ENCODE assay signal across 8 mouse cellular contexts in the genomic region with DNA sequence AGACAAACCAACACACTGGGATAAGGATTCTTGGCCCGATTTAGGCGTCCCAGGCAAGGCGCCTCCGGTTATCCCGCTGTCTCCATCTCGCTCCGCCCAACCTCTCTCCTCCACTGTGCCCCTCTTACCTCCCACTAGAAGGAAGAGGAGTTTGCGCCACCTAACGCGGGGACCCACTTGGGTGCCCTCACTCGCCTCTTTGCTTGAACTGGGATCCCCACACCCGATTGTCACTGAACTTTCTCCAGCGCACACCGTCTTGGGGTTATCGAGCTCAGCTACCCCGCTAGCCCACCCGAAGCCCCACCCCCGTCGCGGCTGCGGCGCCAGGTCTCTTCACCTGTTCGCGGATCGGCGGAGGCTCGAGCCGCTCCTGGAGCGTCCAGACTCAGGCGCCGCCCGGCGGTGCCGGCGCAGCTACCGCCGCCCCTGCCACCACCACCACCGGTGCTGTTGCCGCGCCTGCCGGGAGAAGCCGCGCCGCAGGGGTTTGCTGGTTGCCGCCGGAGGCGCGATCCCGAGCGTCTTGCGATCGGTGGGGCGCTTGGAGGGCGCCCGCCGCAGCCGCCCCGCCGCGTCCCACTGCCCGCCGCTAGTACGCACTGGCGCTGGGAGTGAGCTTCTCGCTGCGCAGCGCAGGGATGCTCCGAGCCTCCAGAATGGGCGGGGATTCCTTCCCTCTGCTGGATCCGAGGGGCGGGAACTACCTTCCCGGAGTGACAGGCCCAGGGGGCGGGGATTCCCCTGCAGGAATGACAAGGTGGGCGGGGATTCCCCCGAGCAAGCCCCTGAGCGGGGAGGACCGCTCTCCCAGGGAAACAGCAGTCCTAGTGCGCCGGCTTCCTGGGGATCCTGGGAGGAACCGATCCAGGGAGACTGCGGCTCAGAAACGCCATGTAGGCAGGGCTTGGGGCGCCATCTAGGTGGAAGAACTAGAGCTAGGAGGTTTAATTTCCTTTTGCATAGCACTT. TPM values are rescaled to one million over a fixed set of nuclear protein-coding genes. Genes with fewer than 3 reads are reported as not detected.
DNase-seq lines count a peak whose midpoint lies in the region; ATAC-seq and TF ChIP-seq lines count a peak whose summit lies in the region.

A gene (minus strand): TSS at position 648 of the 971 bp plus-strand sequence.

- peak; percentile 72 for TF ChIP-seq CTCF in forebrain, postnatal 0 days (IDR thresholded peaks at IDR 0.05; ENCODE audit: low read depth)

- H3K4me1 ChIP-seq in forebrain, postnatal 0 days (ENCODE audit: insufficient read depth): peaks cover 3% of the 10 kb centered on the region; the same call in 1 of the 2 replicates
- H3K4me1 ChIP-seq in liver, embryonic 15.5 days (replicated peaks): peaks cover 12% of the 10 kb centered on the region; the same call in 1 of the 2 replicates
- H3K4me1 ChIP-seq in neural tube, embryonic 15.5 days: peaks cover 21% of the 10 kb centered on the region

- peak within 1 kb of the TSS; percentile 59 for H3K9ac ChIP-seq in forebrain, postnatal 0 days
- no peak within 1 kb of the TSS for H3K9ac ChIP-seq in liver, embryonic 15.5 days
- peak within 1 kb of the TSS; percentile 73 for H3K9ac ChIP-seq in neural tube, embryonic 15.5 days (replicated peaks)

- intact Hi-C loops in heart, postnatal 25 days (cut with DNase I): loop anchor here (1.0 to 5.0 kb wide), 4 partner anchors 52 to 152 kb away; no protein-coding TSS in a partner anchor

- H3K36me3 ChIP-seq in forebrain, postnatal 0 days (ENCODE audit: insufficient read depth): no peaks in the 10 kb centered on the region
- no peaks in the 10 kb centered on the region for H3K36me3 ChIP-seq in liver, embryonic 15.5 days (replicated peaks)
- no peaks in the 10 kb centered on the region for H3K36me3 ChIP-seq in neural tube, embryonic 15.5 days

- ATAC-seq in forebrain, postnatal 0 days: peak; percentile 97
- peak; percentile 88 for ATAC-seq in liver, embryonic 15.5 days (ENCODE audit: insufficient read depth)
- ATAC-seq in neural tube, embryonic 15.5 days (ENCODE audit: low FRiP score): peak; percentile 97

- H3K27ac ChIP-seq in forebrain, postnatal 0 days (ENCODE audit: low read depth, low read length): peak within 1 kb of the TSS; percentile 80
- no peak within 1 kb of the TSS for H3K27ac ChIP-seq in liver, embryonic 15.5 days (replicated peaks)
- peak within 1 kb of the TSS; percentile 87 for H3K27ac ChIP-seq in neural tube, embryonic 15.5 days (replicated peaks)

- peak within 1 kb of the TSS; percentile 68 for H3K4me2 ChIP-seq in forebrain, postnatal 0 days (ENCODE audit: low read depth)
- peak within 1 kb of the TSS; percentile 74 for H3K4me2 ChIP-seq in liver, embryonic 15.5 days
- peak within 1 kb of the TSS; percentile 75 for H3K4me2 ChIP-seq in neural tube, embryonic 15.5 days

- no peaks in the 10 kb centered on the region for H3K9me3 ChIP-seq in forebrain, postnatal 0 days (ENCODE audit: low read length)
- no peaks in the 10 kb centered on the region for H3K9me3 ChIP-seq in liver, embryonic 15.5 days (replicated peaks)
- H3K9me3 ChIP-seq in neural tube, embryonic 15.5 days (replicated peaks): no peaks in the 10 kb centered on the region

- peak within 1 kb of the TSS; percentile 54 for H3K4me3 ChIP-seq in forebrain, postnatal 0 days (ENCODE audit: low read depth, low read length)
- peak within 1 kb of the TSS; percentile 51 for H3K4me3 ChIP-seq in liver, embryonic 15.5 days (replicated peaks)
- H3K4me3 ChIP-seq in neural tube, embryonic 15.5 days (replicated peaks): peak within 1 kb of the TSS; percentile 75

- DNase-seq in ES-CJ7 (ENCODE audit: low read depth, low spot score): peak; percentile 97
- DNase-seq in cerebellum, adult 8-10 months: peak; percentile 89
- DNase-seq in forebrain, postnatal 0 days: peak; percentile 98
- DNase-seq in heart, postnatal 25 days (ENCODE audit: low spot score): peak; percentile 93
- DNase-seq in large intestine, adult 2 months (ENCODE audit: low read depth, low spot score): peak; percentile 14
- peak; percentile 98 for DNase-seq in testis, postnatal 10 days (ENCODE audit: low spot score)

- H3K27me3 ChIP-seq in forebrain, postnatal 0 days (ENCODE audit: insufficient read depth, low read length): 0 out of 2 replicates have a peak, but pooled peaks cover 6% of the 10 kb centered on the region
- H3K27me3 ChIP-seq in liver, embryonic 15.5 days: peaks cover 59% of the 10 kb centered on the region
- H3K27me3 ChIP-seq in neural tube, embryonic 15.5 days (replicated peaks): 0 out of 2 replicates have a peak, but pooled peaks cover 2% of the 10 kb centered on the region

- 2% methylated on average over 83 of the region's 83 CpGs for WGBS in forebrain, postnatal 0 days
- 2% methylated on average over 81 of the region's 83 CpGs for WGBS in large intestine, adult 2 months
- 2% methylated on average over 83 of the region's 83 CpGs for WGBS in liver, embryonic 15.5 days (ENCODE audit: insufficient replicate concordance)
- under 1% methylated on average over 79 of the region's 83 CpGs for WGBS in neural tube, embryonic 15.5 days

RNA-seq across cellular contexts. Expression of the gene that starts here (rescaled TPM):
- 18.9 and 27.9 TPM in 2 replicates for total RNA-seq in forebrain, postnatal 0 days (2014; rRNA removed)
- polyA plus RNA-seq in forebrain, postnatal 0 days (2015; fragmentation: Nextera tagmentation; extraction: Ambion mirVana): 6.7 and 9.4 TPM in 2 replicates
- total RNA-seq in heart, postnatal 25 days (2021): 100 to 1,000 TPM in 1 of 2 experiments, 10 to 100 TPM in 1; 93.0 to 118 TPM
- 1.3 and 1.7 TPM in 2 replicates for polyA plus RNA-seq in large intestine, adult 2 months (2012; rRNA removed)
- 0.78 and 0.89 TPM in 2 replicates for polyA plus RNA-seq in liver, embryonic 15.5 days (2015; fragmentation: Nextera tagmentation; extraction: Ambion mirVana)
- polyA plus RNA-seq in neural tube, embryonic 15.5 days (2015; fragmentation: Nextera tagmentation; extraction: Ambion mirVana): 16.7 and 18.2 TPM in 2 replicates

Comparison
In these comparisons a context has a peak if more than half of its experiments do, and no peak if none do; other contexts are left out.
1. Peak in ATAC-seq, H3K4me3 ChIP-seq and H3K4me2 ChIP-seq in liver, embryonic 15.5 days; RNA of the gene not detected or under 1 TPM.
2. DNase-seq: peak in every context shown above with its lines; median percentile 98 in forebrain, postnatal 0 days; 98 in testis, postnatal 10 days; 97 in ES-CJ7; 93 in heart, postnatal 25 days; 89 in cerebellum, adult 8-10 months; 14 in large intestine, adult 2 months.